Mouse (Mus musculus): ENCODE results near the gene Gtf3c6.

DNA sequence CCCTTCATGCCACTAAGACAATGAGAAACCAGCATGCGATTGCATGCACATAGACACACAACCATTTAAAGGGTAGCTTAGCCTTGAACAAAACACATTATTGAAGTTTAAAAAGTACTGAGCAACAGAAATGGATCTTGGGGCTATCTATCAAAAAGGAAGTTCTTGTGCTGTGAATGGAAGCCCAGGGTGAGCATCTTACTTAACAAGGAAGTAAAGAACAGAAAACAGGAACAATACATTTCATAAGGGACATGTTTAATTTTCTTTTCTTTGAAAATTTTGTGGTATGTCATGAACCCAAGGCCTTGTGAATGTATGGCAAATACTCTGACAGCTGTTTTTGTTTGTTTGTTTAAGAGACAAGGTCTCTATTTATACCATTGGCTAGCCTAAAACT, 28.2 kb downstream of the Gtf3c6 start:
- TF ChIP-seq EP300 (IDR thresholded peaks at IDR 0.05; ENCODE audit: low read depth) (no peak), CTCF (IDR thresholded peaks at IDR 0.05; ENCODE audit: low read depth) (no peak)

Measured in heart, postnatal 0 days (tissue).